Mouse (Mus musculus): ENCODE data around the gene Top2b.

DNA sequence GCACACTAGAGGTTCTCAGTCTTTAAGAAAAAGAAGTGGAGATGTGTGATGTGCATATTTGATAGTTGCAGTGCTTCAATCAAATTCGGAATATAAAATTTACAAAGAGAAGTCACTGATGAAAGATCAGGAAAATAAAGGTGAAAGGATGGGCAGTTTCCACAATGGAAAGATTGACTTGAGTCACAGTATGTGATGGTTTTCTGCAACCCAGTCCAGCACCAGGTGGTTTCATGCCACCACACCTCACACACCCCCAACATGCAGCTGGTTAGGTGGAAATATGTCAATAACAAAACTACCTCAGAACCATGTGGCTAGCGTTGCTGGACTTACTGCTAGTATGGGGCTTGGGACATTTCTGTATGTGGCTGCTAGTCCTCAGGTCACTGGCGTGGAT, 67.6 kb downstream of the Top2b start:
- TF ChIP-seq CTCF (IDR thresholded peaks at IDR 0.05 in 2 of 3, conservative IDR thresholded peaks at IDR 0.05 in 1 of 3; ENCODE audit: control insufficient read depth in 1 of 3, insufficient read depth in 1 of 3, low read depth in 2 of 3, low read length in 3 of 3, poor library complexity in 1 of 3, severe bottlenecking in 1 of 3) (no peak), ZC3H11A (IDR thresholded peaks at IDR 0.05; ENCODE audit: low read depth, low read length) (no peak), ZNF384 (IDR thresholded peaks at IDR 0.05; ENCODE audit: low read depth, low read length) (no peak), MAFK (IDR thresholded peaks at IDR 0.05; ENCODE audit: borderline replicate concordance, low read depth, low read length) (no peak), EP300 (IDR thresholded peaks at IDR 0.05; ENCODE audit: low read depth in 1 of 2, low read length in 2 of 2) (no peak), USF1 (IDR thresholded peaks at IDR 0.05; ENCODE audit: low read depth, low read length) (no peak), KAT2A (conservative IDR thresholded peaks at IDR 0.05; ENCODE audit: low read depth, low read length) (no peak), HCFC1 (IDR thresholded peaks at IDR 0.05; ENCODE audit: low read depth, low read length) (no peak), RAD21 (IDR thresholded peaks at IDR 0.05; ENCODE audit: low read depth, low read length) (no peak), MAZ (IDR thresholded peaks at IDR 0.05; ENCODE audit: low read depth, low read length) (no peak)
